Mouse (Mus musculus) olfactory bulb, adult 2 months (tissue): ENCODE results near the gene Igf1r. TPM values are rescaled to one million over a fixed set of nuclear protein-coding genes. Genes with fewer than 3 reads are reported as not detected.

ENCODE experiments used
- H3K27ac ChIP-seq: fragments of 200-500 bp; 2 replicates; pipeline ENCODE4 v1.5.1; 2012; ENCODE audit warnings: low read depth, low read length; ENCODE audit not compliant: insufficient read depth
- H3K4me1 ChIP-seq: fragments of 200-500 bp; 2 replicates; pipeline ENCODE4 v1.6.1; 2012; ENCODE audit warnings: low read length; ENCODE audit not compliant: control insufficient read depth, insufficient read depth
- H3K4me3 ChIP-seq: fragments of 200-500 bp; 2 replicates; pipeline ENCODE4 v1.5.1; 2012; ENCODE audit warnings: mild to moderate bottlenecking, low read depth, low read length, moderate library complexity; ENCODE audit not compliant: insufficient read depth
- CTCF ChIP-seq: fragments of 200-500 bp; IDR thresholded peaks from 2 replicates; pipeline ENCODE4 v1.5.1; 2012; ENCODE audit warnings: low read depth, mild to moderate bottlenecking, low read length, moderate library complexity; ENCODE audit not compliant: insufficient read depth
- POLR2A ChIP-seq: fragments of 200-500 bp; IDR thresholded peaks from 2 replicates; pipeline ENCODE4 v1.6.1; 2012; ENCODE audit warnings: mild to moderate bottlenecking, low read depth, low read length, moderate library complexity; ENCODE audit not compliant: insufficient read depth
- WGBS: fragments of 180-500 bp; shearing (Covaris S2); methylation state at CpG from one replicate; pipeline ENCODE4 v1.1.7; 2018; 5-methylcytosine and 5-hydroxymethylcytosine counted together
- polyA plus RNA-seq: library from polyadenylated mRNA; stranded (reverse); fragments of >200 nt; gene quantifications from 2 replicates; pipeline ENCODE4 v1.2.4, GENCODE M21; 2012; ENCODE audit warnings: low replicate concordance; ENCODE audit not compliant: missing spikeins, insufficient read depth, insufficient read length

The Igf1r gene
- polyA plus RNA-seq, 1 experiment: 26.5 TPM

DNA sequence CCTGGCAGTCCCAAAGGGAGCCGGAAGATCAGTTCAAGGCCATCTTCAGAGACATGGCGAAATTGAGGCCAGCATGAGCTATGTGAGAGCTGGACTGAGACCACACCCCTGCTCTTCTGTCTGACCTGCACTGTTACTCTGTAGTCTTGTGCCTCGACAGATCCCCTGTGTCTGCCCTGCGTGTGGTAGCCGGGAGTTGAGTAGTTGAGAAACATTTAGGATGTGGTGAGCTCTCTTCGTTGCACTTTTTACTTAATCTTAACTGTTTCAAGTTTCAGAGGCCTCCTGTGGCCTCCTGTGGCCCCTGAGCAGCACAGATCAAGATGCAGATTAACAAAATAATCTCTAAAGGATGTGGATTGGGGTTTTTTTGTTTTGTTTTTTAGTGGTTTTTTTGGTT lies 181.1 kb downstream of the Igf1r start:
- H3K27ac ChIP-seq: no peak overlapping the region
- TF ChIP-seq CTCF: no peak
- TF ChIP-seq POLR2A: no peak
- no peak overlapping the region for H3K4me3 ChIP-seq
- WGBS: 78% methylated on average over 6 of the region's 6 CpGs
- peaks cover 15% of the 10 kb centered on the region for H3K4me1 ChIP-seq

DNA sequence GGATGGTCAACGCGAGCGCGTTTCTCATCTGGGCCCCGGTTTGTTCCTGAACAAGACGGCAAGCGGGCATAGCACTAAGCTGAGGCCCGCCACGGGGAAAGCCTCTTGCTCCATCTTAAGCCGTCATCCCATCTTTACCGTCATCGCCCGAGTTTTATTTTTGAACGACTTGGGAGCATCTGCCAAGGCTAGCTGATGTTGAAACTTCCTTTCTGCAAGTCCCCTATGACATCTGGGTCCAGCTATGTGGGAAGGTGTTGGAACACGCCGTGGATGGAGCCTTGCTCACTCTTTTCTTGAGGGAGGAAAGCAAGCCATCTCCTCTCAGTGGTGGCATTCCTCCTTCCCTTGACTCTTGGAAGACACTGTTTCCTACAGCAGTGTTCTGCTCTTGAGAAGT lies 182.3 kb downstream of the Igf1r start:
- 93% methylated on average over 16 of the region's 16 CpGs for WGBS
- Histone ChIP-seq H3K4me3 (no peak overlapping the region), H3K4me1 (peaks cover 15% of the 10 kb centered on the region), H3K27ac (no peak overlapping the region)
- TF ChIP-seq CTCF (no peak), POLR2A (no peak)

DNA sequence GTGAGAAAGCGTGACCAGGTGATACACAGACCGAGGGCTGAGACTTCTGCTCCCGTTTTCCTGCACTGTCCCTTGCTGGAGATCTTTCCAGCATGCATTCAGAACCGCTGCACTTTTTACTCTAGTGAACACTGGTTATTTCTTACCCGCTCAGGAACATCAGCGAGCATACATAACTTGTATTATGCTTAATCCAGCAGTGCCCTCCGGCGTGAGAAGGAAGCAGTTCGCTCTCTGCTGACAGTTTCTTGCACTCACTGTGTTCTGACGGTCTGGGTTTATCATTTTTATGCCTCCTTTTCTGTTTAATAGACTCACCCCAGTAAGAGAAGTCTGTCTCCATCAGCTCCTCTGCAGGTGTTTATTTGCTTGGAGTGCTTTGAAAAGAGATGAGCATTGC lies 183.4 kb downstream of the Igf1r start:
- TF ChIP-seq POLR2A: no peak
- no peak for TF ChIP-seq CTCF
- no peak overlapping the region for H3K4me3 ChIP-seq
- peaks cover 9% of the 10 kb centered on the region for H3K4me1 ChIP-seq
- 72% methylated on average over 10 of the region's 10 CpGs for WGBS
- no peak overlapping the region for H3K27ac ChIP-seq

DNA sequence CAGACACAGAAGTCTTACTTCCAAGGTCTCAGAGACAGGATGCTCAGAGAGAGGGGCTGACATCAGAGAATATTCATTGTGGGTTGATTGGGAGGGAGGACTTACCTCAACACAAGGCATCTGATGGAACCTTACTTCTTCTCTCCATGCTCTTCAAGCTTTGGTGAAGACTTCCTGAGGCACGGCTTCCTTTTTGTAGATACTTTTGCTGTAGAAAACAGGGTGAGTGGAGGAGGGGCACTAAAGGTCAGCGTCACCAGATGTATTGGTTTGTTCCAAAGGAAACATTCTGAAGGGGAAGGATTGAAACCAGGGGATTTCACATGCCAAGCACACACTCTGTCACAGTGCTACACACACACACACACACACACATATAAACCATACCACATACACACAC lies 186.8 kb downstream of the Igf1r start:
- Histone ChIP-seq H3K4me1 (peaks cover 4% of the 10 kb centered on the region; the same call in 1 of the 2 replicates), H3K27ac (no peak overlapping the region), H3K4me3 (no peak overlapping the region)
- 84% methylated on average over 2 of the region's 2 CpGs for WGBS
- TF ChIP-seq POLR2A: no peak
- TF ChIP-seq CTCF: no peak

DNA sequence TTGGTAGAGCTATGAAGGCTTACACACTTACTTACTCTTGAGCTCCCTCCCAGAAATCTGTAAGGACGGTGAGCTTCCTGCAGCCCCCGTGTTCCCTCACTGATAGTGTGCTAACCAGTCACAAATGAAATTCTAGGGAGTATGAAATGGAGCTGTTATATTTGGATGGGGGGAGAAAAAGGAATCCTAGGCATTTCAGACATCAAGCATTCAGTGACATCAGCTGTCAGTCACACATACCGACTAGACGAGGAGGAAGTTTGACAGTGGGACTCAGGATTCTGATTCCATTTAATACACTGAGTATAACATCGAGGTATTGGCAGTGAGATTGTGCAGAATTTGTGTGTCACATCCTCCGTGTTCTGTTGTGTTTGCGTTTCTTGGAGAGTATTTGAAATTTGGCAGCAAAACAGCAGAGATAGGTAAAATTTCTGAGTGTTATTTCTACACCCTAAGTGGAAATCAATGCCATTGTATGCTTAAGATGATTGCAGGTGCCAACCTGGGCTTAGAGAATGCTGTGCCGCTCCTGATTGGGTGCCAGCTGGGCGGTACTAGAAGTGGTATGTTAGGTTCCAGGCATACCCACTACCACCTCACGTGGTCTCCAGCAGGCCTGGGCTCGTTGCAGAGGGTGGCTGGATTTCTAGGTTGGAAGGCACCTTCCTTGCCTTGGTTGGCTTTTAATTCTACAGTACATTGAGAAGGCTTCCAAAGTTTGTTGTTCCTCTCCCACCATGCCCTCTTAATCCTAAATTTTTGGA lies 187.6 kb downstream of the Igf1r start:
- H3K27ac ChIP-seq: no peak overlapping the region
- TF ChIP-seq CTCF: no peak
- no peak for TF ChIP-seq POLR2A
- 84% methylated on average over 11 of the region's 11 CpGs for WGBS

DNA sequence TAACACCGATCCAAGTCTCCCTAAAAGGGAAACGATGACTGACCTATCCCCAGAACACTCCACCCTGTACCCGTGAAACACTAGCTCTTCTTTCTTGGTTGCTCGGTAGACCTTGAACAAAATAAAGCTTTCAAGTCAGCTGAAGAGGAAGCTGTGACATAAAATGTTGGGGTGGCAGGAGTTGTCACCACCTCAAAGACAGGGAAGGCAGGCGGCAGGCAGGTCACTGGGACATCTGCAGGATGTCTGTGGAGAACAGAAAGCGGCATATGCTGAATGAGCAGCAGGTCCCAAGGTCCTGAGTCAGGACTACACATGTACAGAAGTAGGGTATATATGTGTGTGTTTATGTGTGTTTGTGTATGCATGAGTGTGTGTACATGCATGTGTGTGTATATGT lies 191.6 kb downstream of the Igf1r start:
- TF ChIP-seq POLR2A: no peak
- no peak for TF ChIP-seq CTCF
- Histone ChIP-seq H3K27ac (no peak overlapping the region), H3K4me3 (no peak overlapping the region), H3K4me1 (peaks cover 6% of the 10 kb centered on the region; the same call in 1 of the 2 replicates)
- 72% methylated on average over 6 of the region's 6 CpGs for WGBS

More for the DNA sequence above, 187.6 kb downstream of the Igf1r start:
- Histone ChIP-seq H3K4me1 (no peaks in the 10 kb centered on the region; the same call in 1 of the 2 replicates), H3K4me3 (no peak overlapping the region)

DNA sequence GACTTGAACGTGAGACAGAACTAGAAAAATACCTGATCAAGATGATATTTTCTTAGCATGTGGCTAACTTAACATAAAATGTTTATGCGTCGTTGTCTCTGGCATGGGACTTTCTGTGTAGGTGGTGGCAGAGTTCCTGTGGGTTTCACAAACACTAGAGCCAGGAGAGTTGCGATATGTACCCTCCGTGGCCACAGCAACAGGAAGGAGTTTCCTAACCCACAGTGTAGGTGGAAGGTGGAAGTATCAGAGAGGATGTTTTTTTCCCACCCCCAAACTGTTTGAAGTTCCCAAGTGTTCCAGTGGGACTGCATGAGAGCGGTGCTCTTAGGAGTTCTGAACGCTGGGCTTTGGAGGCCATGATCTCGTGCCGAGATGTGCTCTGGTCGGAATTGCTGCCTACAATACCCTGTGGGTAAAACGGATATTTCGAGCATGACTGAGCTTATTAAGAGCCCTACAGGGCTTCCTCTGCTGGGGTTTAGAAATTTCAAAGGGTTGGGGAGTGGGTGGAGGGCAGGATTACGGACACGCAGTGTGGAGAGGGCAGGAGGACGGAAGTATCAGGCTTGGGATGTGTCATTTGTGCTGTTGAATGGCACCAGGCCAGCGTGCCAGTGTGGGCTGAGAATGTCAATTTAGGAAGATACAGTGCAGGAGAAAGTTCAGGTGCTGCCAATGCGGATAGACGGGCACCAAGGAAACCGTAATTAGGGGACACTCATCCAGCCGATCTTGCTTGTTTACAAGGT lies 195.8 kb downstream of the Igf1r start:
- TF ChIP-seq CTCF: no peak
- TF ChIP-seq POLR2A: no peak
- Histone ChIP-seq H3K4me3 (no peak overlapping the region), H3K4me1 (peaks cover 14% of the 10 kb centered on the region), H3K27ac (no peak overlapping the region)
- 58% methylated on average over 20 of the region's 20 CpGs for WGBS

DNA sequence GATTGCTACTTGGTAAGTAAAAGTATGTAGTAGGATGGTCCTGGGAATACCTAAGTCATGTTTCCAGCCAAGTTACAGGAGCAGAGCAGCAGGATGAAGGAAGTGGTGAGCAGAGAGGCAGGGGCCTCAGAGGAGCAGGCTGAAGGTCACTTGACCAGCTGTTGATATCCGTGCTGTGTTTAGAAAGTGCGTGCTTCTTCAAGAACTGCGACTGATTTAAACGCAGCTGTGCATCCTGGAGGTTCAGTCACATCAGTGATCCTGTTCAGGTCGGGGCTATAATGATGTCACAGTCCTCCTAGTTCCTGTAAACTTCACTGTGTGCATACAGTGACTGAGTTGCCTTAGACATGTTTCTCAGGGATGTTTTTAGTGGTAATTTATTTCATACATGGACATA lies 199.3 kb downstream of the Igf1r start:
- TF ChIP-seq POLR2A: no peak
- TF ChIP-seq CTCF: no peak
- H3K4me3 ChIP-seq: no peak overlapping the region

DNA sequence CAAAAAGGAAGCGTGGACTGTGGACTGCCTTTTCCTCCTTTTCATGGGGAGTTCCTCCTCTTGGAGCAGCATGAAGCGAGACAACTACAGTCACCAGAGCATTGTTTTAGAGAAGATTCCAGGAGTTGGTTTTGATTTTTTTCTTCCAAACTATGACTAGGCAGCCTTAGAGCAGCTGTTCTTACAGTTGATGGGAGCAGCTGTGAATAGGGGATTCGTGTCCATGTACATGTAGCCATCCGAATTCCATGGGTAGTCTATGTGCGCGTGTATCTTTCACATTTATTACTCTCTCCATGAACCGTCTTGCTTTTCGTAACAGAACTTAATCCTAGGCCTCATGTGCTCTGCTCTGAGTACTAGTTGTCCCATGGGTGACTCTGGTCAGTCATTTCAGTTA lies 199.8 kb downstream of the Igf1r start:
- Histone ChIP-seq H3K27ac (no peak overlapping the region), H3K4me1 (peaks cover 28% of the 10 kb centered on the region), H3K4me3 (no peak overlapping the region)
- WGBS: 92% methylated on average over 8 of the region's 8 CpGs
- TF ChIP-seq POLR2A (no peak), CTCF (no peak)

More for the DNA sequence above, 199.3 kb downstream of the Igf1r start:
- Histone ChIP-seq H3K27ac (no peak overlapping the region), H3K4me1 (peaks cover 27% of the 10 kb centered on the region)
- WGBS: 75% methylated on average over 5 of the region's 5 CpGs
